Mouse (Mus musculus): ENCODE data around the gene Alg9.

The Alg9 gene

DNA sequence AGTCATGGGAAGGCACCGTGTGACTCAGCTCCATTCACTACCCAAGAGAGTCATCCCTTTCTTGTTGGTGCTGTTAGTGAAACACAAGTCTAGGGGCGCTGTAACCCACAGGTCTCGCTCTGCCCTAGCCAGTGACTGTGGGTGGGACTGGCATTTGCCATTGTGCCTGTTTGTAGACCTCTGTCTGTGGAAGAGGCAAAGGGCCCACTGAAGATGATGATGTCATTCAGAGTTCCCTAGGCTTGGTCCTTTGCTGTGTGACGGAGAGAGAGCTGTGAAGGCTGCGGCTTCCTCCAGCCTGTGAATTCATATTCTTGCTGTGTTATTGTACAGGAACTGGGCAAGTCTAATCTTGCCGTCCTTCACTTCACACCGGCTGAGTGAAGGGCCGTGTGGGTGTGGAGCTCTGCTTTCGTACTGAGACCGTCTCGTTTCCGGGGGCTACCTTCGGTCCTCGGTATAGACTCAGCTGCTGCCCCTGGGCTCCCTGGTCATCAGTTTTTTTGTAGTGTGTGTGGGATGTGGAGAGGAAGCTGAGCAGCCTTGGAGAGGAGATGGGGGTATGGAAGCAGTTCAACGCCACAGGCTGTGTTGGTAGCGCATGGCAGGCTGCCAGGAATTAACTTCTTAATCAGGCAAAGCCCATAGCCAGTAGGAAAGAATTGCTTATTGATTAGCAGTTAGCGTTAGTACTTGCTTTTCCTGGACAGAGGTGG is 78.0 kb downstream of the Alg9 start:
- DNase-seq (ENCODE audit: low spot score) = no peak

DNA sequence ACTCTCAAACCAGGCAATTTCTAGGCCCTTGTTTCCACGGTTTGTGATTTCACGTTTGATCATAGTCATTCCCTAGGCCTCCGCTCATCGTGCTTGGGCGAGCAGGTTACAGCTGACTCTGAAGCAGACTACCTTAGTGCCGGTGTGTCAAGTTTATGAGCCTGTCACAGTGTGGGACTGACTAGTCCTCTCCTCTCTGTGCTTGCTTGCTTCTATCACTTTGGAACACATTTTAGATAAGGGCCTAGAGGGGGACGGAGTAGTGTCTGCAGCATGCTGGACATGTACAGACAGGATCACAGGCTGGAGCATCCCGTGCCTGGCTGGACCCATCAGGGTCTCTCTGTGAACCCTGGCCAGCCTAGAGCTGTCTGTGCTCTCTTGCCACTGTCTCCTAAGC is 79.6 kb downstream of the Alg9 start:
- no peak for DNase-seq (ENCODE audit: low spot score)

DNA sequence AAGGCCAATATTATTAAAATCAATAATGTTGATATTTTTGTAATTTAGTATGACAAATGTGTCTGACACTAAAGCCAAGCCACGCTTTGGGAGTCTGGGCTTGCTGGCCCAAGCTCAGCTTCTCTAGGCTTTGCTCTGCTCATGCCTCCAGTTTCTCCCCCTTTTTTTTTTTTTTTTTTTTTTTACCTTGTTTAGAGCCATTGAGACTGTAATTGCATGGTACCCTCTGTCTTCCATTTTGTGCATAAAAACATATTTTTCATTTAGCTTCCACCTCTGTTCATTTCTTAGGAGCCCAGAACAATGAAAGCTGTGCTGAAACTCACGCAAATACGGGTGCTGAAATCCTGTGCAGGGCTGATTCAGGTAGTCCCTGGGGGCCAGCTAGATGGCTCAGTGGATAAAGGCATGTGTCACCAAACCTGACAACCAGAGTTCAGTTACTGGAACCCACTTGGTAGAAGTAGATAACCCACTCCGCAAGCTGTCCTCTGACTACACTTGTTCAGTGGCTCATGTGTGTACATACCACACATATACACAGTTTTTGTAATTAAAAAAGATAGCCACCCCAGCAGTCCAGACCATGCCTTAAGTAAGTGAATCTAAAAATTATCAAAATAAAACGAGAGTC is 80.4 kb downstream of the Alg9 start:
- no peak for DNase-seq (ENCODE audit: low spot score)

DNA sequence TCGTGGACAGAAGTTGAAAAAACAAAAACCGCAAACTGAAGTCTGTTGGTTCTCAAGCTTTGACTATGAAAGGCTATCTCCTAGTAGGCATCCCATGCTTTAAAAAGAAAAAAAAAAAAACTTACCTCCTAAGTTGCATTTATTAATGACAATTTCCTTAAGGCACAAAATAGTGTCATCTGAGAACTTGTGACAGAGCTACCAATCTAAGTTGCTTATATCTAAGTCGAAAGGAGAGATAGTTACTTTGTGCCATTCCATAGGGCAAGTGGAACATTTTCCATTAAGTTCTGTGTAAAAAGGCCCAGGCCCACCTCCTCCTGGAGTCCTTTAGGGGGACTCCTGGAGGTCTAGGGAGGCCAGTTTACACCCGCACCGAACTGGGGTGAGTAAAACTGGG is 81.0 kb downstream of the Alg9 start:
- DNase-seq (ENCODE audit: low spot score) = no peak

DNA sequence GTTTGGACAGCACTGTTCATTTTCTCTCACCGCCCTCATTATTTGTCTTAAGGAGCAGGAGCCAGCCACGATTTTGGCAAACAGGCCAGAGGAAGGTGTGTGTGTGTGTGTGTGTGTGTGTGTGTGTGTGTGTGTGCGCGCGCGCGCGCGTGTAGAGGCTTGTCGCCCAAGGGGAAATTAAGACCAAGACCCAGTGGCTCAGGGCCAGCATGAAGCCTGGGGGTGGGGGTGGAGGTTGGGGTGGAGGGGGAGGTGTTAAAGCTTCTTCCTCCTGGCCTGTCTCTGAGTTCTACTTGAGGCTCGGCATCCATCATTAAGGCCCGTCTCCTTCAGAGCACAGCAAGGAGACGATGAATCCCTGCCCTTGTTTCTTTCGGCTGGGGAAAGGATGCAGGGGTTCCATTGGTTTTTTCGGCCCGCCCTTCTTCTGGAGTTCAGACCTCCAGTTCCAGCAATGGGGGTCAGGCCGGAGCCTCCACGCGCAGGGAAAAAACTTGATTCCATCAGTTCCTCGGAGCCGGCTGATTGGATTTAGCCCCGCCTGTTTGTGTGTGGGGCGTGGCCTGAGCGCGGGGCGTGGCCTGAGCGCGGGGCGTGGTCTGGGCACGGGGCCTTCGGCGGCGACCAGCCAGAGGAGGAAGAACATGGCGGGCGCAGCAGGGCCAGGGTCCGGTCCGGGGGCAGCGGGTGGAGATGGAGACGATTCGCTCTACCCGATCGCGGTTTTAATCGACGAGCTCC is 81.7 kb downstream of the Alg9 start:
- DNase-seq (ENCODE audit: low spot score) = peak; percentile 93

DNA sequence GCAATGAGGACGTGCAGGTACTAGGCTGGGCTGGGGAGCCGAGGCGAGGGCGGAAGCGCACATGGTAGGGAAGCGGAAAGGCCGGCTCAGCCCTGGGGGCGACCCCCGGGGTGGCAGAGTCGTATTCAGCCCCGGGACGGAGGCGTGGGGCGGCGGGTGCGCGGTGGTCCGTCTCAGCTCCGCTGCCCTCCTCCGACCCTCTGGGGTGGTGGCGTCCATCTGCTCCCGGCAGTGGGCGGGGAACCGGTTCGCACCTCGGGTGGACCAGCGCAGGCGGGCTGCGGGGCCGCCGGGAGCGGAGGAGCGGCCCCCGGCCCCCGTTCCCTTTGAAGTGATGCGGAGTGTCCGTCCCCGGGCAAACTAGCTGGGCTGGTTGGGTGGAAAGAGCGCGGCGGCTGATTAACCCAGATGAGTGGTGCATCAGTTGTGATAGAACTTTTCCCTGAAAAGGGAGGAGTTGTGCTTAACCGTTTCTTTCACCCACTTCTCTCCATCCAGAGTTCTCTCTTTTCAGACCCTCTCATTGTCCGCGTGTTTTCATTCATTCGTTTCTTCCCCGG is 82.3 kb downstream of the Alg9 start:
- no peak for DNase-seq (ENCODE audit: low spot score)

DNA sequence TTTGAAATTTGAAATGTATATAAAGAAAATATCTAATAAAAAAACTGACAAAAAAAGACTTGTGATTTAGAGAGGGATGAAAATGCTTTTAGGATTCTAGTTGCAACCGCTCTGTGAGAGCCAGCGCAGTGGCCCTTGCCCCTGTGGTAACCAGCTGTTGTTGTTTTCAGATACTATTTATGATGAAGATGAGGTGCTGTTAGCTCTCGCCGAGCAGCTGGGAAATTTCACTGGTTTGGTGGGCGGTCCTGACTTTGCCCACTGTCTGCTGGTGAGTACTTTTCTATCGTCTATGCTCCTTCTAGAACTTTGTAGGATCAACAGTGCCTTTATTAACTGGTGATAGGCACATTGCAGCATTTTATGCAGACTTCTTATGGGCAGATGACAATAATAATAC is 83.9 kb downstream of the Alg9 start:
- no peak for DNase-seq (ENCODE audit: low spot score)

DNA sequence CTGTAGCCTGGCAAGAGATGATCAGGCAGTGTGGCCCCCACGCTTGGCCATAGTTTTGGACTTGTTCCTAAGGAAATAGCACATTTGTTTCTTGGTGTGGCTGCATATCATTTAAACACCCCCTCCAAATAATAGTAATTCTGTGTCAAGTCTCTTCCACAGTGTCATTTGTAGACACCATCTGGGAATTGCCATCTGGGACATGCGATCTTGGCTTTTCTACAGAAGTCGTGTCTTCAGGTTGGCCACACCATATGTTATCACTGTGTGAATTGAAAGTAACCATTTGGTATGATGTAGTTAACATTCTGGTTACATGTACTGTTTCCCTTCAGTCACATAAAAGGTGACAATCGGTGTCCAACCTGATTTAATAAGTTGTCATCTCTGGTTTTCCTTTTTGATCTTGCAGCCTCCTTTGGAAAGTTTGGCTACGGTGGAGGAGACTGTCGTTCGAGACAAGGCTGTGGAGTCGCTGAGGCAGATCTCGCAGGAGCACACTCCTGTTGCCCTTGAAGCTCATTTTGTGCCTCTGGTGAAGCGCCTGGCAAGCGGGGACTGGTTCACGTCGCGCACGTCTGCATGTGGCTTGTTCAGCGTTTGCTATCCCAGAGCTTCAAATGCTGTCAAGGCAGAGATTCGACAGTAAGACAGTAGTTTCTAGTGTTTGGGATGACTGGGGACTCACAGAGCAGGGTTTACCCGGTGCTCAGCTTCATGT is 86.5 kb downstream of the Alg9 start:
- peak; percentile 50 for DNase-seq (ENCODE audit: low spot score)

DNA sequence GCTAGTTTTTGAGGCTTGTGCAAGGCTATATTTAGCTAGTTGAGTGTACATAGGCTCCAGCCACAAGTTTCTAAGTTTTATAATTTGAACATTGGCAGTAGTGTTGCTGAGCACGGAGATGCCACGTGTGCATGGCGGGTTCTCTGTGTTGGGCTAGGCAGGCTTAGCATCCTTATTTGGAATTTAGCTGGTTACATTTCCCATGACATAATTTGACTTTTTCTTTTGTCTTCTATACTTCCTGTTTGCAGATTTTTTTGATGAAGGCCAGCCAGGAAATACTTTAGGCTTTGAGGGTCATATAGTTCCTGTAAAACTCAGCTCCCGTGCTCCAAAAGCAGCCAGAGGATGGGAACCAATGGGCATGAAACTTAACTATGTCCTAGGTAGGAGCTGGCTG is 89.0 kb downstream of the Alg9 start:
- no peak for DNase-seq (ENCODE audit: low spot score)

DNA sequence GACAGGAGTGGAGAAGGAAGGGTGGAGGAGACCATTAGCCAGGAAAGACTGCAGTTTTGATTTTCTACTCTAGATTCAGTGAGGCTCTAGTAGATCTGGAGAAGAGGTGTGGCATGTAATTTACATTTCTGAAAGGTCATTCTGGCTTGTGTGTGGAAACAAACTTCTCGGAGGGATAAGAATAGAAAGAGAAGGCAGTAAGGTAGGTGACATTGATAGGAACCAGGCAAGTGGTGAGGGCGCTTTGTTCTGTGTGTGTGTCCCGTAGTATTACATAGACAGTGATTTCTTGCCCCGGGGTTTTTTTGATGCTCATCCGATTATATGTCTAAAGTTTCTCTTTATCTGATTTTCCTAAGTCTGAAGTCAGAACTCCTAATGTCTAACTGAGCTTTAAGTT is 90.1 kb downstream of the Alg9 start:
- DNase-seq (ENCODE audit: low spot score) = no peak

DNA sequence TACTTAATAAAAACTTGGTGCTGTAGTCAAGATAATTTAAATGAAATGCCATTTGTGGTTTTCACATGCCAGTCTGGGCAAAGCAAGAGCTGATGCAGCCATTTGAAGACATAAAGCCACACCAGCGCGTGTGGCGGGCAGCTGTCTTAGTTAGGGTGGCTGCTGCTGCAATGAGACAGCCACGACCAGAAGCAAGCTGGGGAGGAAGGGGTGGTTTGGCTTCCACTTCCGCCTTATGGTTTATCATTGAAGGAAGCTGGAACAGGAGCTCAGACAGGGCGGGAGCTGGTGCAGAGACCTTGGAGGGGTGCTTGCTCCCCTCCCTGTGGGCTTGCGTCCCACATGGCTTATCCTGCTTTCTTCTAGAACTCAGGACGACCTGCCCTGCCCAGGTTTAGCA is 91.0 kb downstream of the Alg9 start:
- DNase-seq (ENCODE audit: low spot score) = no peak

DNA sequence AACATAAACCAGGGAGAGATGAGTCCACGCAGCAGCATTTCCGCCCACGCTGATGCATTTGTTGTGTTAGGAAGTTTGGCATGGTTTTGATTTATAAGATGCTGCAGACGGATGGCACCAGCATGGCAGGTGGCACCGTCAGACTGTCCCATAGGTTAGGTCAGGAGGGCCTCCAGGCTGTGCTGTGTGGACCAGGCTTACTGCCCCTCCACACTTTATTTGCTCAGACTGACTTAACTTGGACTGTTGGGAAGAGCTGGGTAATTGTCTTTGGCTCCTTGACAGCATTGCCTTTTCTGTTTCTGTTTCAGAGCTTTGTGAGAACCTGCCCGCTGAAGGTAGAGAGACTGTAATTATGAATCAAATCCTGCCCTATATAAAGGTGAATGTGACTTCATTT is 92.2 kb downstream of the Alg9 start:
- no peak for DNase-seq (ENCODE audit: low spot score)

DNA sequence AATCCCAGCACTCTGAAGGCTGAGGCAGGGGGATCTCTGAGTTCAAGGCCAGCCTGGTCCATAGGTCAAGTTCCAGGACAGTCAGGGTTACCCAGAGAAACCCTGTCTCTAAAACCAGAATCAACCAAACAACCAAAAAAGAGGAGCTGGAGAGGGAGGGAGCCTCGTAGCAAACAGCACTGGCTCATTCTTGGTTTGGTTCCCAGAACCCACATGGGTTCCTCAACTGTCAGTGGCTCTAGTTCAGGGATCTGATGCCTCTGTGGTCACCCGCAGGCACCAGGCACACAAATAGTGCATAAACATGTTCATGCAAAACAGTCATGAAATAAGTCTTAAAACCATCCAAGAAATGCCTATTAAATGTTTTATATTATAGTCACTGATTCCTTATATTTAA is 93.4 kb downstream of the Alg9 start:
- no peak for DNase-seq (ENCODE audit: low spot score)

DNA sequence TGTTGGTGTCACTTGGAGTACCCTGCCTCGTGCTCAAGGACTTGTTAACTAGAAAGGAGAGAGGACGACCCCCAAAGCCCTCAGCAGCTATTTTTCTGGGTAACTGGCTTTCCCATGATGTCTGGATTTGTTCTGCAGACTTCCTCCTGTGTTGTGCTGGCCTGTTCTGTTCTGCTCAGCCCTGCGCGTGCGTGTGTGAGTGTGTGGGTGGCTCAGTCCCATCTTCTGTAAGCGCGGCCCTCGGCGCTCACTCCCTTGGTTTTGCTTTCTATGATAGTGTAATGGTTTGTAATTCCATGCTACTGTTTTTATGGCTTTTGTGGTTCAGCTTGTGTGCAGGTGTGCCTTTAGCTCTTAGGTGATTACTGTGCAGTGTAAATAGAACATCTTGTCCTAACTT is 98.4 kb downstream of the Alg9 start:
- no peak for DNase-seq (ENCODE audit: low spot score)

DNA sequence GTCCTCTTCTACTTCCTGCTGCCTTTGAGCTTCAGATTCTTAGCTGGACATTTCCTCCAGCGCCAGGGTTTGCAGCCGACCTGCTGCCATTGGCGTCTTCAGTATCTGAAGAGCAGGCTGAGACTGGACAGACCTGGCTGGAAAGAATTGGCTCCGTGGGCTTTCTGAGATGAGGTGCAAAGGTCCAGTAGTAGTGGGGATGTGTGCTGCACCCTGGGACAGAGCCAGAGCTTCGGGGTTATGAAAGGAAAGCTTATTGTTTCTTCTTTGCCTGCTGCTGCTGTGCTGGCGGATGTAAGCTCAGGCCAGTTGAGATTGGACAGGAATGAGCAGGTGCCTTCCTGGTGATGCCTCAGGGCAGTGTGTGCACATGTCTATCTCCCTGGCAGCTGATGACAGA is 99.2 kb downstream of the Alg9 start:
- DNase-seq (ENCODE audit: low spot score) = no peak

DNA sequence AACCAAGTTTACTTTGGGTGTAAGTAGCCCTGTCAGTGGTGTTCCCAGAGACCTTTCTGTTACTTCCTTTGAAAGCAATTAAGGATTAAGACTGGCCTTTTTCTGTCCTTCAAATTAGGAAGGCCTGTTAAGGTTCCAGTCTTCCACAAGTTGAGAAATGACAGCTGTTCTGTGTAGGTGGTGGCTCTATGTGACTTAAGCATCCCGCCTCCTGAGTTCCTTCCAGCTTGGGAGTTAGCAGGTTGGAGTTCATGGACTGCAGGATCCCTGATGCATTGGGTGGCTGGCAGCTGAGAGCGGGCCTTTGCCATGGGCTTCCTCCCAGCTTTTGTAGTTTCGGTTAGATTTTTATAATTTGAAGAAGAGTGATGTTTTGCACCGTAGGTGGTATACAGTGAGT is 100.7 kb downstream of the Alg9 start:
- DNase-seq (ENCODE audit: low spot score) = no peak

DNA sequence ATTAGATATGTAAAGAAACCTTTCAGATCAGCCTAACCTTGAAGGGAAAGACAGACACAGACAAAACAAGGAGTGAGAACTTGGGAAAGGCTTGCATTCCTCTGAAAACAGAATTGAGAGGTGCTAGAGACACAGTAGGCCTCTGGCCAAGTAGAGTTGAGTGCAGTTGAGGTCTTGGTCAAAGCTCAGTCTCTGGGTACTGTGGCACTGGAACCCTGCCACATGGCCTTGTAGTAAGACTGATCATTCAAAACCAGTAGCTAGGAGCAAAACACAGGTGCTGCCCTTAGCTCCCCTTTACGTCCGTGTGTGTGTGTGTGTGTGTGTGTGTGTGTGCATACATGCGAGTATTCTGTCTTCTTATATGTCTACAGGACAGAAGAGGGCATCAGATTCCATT is 101.5 kb downstream of the Alg9 start:
- no peak for DNase-seq (ENCODE audit: low spot score)

DNA sequence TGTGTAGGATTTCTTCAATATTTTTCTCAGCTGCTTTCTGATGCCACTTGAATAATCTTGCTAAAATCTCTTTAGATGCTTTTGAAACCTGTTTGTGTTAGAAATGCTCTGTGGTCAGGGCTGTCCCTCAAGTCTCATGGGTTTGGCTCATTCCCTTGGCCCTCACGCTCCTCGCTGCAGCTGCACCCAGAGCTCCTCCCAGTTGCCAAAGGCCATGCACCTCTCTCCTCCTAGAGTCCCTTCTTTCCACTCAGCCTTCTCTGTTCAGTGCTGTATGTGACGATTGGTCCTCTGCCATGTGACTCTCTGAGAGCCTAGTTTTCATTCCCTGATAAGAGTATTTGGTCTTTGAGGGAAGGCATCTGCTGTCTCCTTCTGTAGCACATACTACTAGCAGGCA is 102.6 kb downstream of the Alg9 start:
- no peak for DNase-seq (ENCODE audit: low spot score)

DNA sequence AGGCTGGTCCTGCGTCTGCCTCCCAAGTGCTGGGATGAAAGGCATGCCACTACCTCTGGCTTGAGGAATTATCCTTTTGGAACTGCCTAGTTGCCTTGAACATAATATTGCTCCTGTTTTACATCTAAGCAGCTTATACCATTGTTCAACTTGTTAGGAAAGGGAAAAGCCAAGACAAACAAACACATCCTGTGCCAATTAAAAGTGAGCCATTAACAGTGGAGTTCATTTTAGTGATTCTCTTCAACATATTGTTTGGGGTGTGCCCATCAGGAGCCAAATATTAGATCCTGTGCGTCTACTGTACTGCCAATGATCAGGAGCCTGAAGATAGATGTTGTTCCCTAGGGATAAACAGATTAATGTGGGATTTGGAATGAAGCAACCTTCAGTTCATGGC is 107.4 kb downstream of the Alg9 start:
- DNase-seq (ENCODE audit: low spot score) = no peak

DNA sequence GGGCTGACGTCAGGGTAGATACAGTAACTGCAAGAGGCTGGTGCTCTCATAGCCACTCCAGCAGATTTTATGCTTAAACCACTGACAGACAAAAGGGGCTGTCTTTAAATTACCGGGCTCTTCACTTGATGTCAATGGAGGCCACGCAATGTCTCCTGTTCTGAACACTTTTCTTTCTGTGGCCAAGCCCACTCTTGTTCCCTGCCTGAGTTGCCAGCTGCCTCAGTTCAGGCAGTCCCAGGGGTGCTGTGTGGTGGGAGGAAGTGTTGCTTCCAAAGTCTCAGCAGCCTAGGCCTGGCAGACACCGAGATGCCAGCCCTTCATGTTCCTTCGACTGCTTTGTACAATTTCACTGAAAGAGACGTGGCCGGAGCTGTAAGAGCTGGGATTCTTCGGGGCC is 109.3 kb downstream of the Alg9 start:
- DNase-seq (ENCODE audit: low spot score) = no peak

DNA sequence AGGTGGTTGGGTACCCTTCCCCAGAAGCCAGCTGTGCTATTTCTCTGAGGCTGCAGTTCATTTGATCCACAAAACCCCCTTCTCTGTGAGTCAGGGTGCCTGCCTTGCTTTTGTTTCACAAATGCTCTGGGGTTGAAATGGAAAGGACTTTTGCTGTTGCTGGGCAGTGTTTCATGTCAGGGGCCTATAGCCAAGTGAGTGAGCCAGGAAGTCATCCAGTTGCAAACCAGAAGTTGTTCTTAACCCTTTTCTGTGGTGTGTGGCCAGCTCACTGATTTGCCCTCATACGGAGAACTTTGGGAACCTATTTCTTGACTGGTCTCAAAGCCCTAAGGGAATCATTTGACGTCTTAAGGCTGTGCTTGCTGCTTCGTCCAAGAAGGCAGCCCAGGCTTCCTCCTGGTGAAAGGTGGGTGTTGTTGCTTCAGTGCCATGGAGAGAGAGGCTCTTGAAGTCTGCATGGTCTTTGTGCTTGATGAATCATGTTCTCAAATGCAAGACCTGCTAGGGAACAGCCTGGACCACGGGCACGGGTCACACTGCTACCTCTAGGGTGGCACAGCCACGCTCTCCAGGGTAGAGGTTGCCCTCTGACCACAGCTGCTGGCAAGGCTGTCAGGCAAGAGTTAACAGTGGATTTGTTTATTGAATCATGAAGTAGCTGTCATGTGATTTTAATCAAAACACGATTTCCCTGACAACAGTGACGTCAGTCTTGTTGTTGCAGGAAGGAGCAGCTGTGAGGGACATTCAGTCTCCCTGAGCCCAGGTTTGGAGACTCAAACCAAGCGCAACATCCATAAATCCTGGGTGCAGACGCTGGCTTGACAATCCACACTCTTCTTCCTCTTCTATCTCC is 110.2 kb downstream of the Alg9 start:
- DNase-seq (ENCODE audit: low spot score) = peak; percentile 71

DNA sequence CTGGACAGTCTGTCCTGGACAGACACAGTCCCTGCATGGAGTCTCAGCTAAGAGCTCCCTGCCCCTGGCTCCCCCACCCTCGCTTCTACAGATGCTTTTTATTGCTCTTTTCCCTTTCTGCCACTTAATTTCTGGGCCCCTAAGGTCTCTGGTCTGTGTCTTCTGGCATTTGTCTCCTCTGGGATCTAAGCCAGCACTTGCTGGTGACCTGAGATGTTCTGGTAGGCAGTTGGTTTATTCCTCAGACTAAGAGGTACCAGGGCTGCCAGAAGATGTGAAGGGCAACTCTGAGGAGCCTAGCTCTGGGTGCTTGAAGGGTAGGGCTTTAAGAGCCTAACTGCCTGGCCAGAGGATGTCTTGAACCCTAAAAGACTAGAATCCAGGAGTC is 110.8 kb downstream of the Alg9 start:
- no peak for DNase-seq (ENCODE audit: low spot score)
